Mouse (Mus musculus) brown adipose tissue, adult 24 weeks (tissue): ENCODE results near the gene Fkbp3. TPM values are rescaled to one million over a fixed set of nuclear protein-coding genes. Genes with fewer than 3 reads are reported as not detected.

Source experiments
- H3K27ac ChIP-seq: fragments of 200-500 bp; replicated peaks from 2 replicates; pipeline ENCODE4 v1.5.1; 2012; ENCODE audit warnings: low read depth, mild to moderate bottlenecking, low read length
- H3K4me1 ChIP-seq: fragments of 200-500 bp; 2 replicates; pipeline ENCODE4 v1.6.1; 2012; ENCODE audit warnings: low read length, mixed read lengths; ENCODE audit not compliant: control insufficient read depth, insufficient read depth, insufficient read length
- H3K4me3 ChIP-seq: fragments of 200-500 bp; 2 replicates; pipeline ENCODE4 v1.5.1; 2012; ENCODE audit warnings: low read depth, mild to moderate bottlenecking, low read length, moderate library complexity; ENCODE audit not compliant: insufficient read depth
- polyA plus RNA-seq: library from polyadenylated mRNA; stranded (reverse); fragments of >200 nt; gene quantifications from 2 replicates; pipeline ENCODE4 v1.2.4, GENCODE M21; 2012; ENCODE audit not compliant: missing spikeins, insufficient read depth, insufficient read length

The Fkbp3 gene
- polyA plus RNA-seq, 1 experiment = 207 TPM

DNA sequence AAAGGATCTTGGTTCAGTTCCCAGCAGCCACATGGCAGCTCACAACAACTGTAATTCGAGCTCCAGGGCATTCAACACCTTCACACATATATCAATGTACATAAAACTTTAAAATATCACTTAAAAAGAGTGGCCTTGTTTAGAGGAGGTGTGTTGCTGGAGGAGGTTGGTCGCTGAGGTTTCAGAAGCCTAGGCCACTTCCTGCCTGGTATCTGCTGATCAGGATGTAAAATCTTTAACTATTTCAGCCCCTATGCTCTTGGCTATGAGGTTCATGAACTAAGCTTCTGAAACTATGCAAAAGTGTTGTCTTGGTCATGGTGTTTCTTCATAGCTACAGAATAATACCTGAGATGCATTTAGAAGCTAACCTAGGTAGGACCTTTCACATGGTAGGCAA, 8.6 kb downstream of the Fkbp3 start:
- H3K4me3 ChIP-seq = no peak overlapping the region
- H3K4me1 ChIP-seq = peaks cover 2% of the 10 kb centered on the region
- H3K27ac ChIP-seq = no peak overlapping the region

DNA sequence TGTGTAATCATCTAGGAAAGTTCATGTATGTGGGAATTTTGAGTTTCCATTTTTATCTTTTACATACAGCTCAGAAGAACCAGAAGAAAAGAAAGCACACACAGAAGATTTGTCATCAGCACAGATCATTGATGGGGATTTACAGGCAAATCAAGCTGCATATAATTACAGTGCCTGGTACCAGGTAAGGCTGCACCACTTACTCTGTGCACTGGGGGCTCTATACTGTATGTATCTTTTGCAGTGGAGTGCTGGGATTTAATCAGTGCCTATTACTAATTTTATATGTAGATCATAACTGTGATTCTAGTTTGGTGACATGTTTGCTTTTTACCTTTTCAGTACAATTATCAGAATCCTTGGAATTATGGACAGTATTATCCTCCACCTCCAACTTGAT, 12.7 kb downstream of the Fkbp3 start:
- Histone ChIP-seq H3K4me3 (no peak overlapping the region), H3K27ac (no peak overlapping the region), H3K4me1 (no peaks in the 10 kb centered on the region; the same call in 1 of the 2 replicates)

DNA sequence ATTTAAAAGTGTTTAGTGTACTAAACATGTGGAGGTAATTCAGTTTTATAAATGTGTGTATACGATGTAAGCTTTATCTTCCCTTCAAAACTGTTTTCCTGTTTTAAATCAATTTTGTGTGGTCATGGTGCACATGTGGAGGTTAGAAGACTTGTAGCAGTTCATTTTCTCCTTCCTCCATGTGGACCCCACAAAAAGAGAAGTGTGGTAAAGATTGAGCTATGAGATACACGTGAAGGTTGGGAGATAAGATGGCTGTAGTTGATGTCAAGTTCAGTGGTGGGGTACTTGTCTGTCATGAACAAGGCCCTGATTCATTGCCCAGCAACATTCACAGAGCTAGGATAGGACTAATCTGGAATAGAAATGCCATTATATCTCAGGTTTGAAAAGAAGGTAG, 15.6 kb downstream of the Fkbp3 start:
- Histone ChIP-seq H3K4me3 (no peak overlapping the region), H3K4me1 (no peaks in the 10 kb centered on the region), H3K27ac (no peak overlapping the region)

DNA sequence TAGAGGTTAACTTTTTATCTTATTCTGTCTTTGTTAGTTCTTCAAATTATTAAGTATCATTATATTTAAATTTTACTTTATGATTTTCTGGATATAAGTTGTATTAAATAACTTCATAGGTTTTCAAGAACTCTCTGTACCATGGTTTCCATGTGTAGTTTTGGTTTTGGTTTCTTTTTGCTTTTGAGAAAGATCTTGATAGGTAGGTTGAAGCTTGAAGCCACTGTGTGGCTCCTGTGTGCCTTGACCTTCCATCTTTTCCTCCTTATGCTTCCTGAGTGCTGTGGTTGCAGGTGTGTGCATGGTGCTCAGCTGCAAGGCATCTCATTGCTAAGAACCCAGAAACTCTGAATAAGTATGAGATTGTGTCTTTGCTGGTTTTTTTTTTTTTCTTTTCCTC, 25.0 kb downstream of the Fkbp3 start:
- Histone ChIP-seq H3K27ac (no peak overlapping the region), H3K4me3 (no peak overlapping the region), H3K4me1 (no peaks in the 10 kb centered on the region)

DNA sequence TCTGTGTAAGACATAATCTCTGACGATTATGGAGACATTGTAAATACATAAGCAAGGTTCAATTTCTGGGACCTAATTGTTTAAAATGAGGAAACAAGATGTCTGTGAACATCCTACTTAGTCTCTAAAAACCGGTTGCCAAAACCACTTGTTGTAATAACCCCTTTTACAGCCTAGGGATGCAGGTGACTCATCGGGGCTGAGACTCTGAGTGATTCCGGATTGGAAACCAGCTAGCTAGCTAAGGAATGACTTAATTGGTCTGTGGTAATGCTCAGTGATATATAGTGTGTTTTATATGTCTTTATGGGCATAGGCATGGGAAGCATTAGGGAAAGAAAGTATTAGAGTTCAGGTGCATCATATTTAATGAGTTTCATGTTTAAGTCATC, 36.3 kb downstream of the Fkbp3 start:
- no peak overlapping the region for H3K27ac ChIP-seq
- H3K4me1 ChIP-seq = peaks cover 8% of the 10 kb centered on the region
- peak overlapping the region; percentile 49 for H3K4me3 ChIP-seq

DNA sequence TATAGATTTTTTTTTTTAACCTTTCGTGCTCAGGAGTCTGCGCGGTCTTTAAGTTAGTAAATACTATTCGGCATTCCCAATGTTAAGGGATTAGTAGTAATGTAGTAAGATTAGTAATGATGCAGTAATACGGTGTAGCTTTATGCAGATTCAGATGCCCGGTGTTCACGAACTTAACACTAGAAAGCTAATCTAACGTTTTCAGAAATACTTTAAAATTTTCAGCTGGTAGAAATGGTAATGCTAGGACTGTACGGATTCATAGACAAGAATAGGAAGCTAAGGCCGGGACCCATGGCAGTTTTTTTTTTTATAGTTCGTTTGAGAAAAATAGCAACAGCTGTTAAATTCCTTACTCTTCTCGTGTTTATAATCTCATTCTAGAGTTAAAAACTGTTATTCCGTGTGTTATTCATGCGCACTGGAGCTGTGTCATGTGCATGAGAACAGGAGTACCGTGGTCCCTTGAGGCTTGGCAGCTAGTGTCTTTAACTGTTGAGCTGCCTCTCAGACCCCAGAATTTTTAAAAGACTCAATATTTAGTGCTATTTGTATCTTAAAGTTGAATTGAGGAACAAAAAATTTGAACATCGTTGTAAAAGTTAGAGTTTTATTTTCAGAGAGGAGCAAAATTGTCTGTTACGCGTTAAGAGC, 36.8 kb downstream of the Fkbp3 start:
- Histone ChIP-seq H3K4me1 (peaks cover 8% of the 10 kb centered on the region), H3K4me3 (peak overlapping the region; percentile 99), H3K27ac (no peak overlapping the region)

DNA sequence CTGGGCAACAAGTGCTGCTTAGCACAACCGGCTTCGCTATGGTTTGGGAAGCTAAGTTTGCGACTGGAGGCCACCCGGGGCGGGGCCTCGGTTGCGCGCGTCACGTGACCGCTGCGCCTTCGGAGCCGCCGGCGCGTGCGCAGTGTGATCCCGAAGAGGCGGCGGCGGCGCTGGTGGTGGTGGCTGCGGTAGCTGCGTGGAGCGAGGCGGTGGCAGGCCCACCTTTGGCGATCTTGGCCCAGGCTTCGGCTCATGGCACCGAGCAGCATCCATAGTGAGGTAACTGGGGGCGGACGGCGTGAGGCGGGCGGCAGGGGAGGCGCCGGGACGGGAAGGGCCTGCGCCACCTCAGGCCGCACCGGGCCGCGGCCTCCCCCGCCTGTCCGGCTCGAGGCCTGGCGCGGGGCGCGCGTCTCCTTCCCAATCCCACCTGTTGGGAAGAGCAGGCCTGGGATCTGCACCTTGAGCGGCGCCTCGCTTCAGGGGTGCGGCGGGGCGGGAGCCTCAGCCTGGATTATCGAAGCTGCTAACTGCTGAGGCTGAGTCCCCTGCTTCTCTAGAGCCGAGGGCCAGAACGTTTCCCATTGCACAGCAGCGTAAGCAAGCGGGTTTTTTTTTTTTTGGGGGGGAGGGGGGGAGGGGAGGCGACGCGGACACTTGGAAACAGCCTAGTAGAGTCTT, 37.5 kb downstream of the Fkbp3 start, which contains the start of gene Prpf39:
TSS of gene Prpf39 (plus strand) at position 144 of the 681 bp plus-strand sequence.
- peak within 1 kb of the TSS; percentile 77 for H3K27ac ChIP-seq
- peak within 1 kb of the TSS; percentile 99 for H3K4me3 ChIP-seq
- H3K4me1 ChIP-seq = peaks cover 8% of the 10 kb centered on the region

DNA sequence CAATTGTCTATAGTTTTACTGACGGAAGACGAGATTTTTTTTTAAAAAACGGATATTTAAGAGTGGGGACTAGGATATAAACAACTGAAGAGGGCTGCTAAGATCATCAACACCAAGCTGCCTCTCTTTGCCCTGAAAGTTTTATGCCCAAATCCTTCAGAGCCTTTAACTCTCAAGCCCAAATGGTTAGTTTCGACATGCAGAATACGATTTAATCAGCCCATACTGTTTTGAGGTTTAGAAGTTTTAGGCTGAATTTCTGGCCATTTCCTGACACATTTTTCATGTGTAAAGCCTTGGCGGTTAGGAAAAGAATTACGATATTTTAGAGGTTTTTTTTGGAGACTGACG, 38.0 kb downstream of the Fkbp3 start:
- H3K4me3 ChIP-seq = peak overlapping the region; percentile 99
- H3K4me1 ChIP-seq = peaks cover 8% of the 10 kb centered on the region
- 0 out of 2 replicates have a peak overlapping the region, but pooled peaks have one; percentile 32 for H3K27ac ChIP-seq

DNA sequence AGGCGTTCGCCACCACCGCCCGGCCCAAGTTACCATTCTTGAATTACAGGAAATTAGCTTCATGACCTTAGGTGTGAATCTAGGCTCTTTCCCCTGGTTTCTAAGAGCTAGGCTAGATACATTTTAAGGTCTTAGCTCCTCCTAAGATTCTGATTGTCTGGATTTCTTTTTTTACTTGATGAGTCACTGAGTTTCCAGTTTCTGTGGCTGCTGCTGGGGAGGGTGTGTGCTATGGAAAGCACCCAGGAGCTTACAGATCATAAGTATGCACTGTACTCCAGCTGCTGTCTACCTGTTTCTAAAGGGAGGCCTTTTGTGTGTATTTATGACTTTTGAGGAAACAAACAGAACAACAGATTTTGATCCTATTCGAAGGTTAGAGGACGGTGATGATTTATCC, 51.0 kb downstream of the Fkbp3 start:
- Histone ChIP-seq H3K4me1 (no peaks in the 10 kb centered on the region), H3K27ac (no peak overlapping the region), H3K4me3 (no peak overlapping the region)

Other genes with a start within 250 kb of the Fkbp3 start
- 3.7 and 5.3 TPM in 2 replicates for gene Gm527, start 156.1 kb downstream of the Fkbp3 start, polyA plus RNA-seq
- gene Klhl28, start 108.5 kb downstream of the Fkbp3 start, polyA plus RNA-seq = 3.7 and 5.0 TPM in 2 replicates
- gene Togaram1, start 108.2 kb downstream of the Fkbp3 start, polyA plus RNA-seq = 5.2 and 5.4 TPM in 2 replicates
- gene Prpf39, start 37.7 kb downstream of the Fkbp3 start, polyA plus RNA-seq = 13.0 and 14.0 TPM in 2 replicates
- gene Fancm, start 1.6 kb upstream of the Fkbp3 start, polyA plus RNA-seq = 7.4 and 8.1 TPM in 2 replicates
- gene Mis18bp1, start 98.6 kb upstream of the Fkbp3 start, polyA plus RNA-seq = not detected in 2 replicates
- not detected in 2 replicates for gene Wdr20rt, start 151.5 kb upstream of the Fkbp3 start, polyA plus RNA-seq